Comparison of ENCODE assay signal across 21 mouse cellular contexts in the genomic region with DNA sequence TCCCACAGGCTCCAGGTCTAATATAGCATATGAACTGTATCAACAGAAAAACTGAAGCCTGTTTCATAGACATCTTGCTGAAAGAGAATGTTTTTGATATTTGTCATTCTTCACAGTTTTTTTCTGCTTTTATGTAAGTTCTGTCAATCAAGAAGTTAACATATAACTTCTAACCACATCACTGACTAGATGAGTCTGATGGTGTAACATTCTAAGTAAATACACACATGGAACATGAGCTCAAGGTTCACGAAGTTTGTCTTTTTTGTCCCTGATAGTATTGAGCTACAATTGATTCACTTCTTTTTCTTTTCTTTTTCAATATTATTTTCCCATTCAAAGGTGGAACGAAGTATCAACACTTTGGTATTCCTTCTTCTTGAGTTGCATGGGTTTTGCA. TPM values are rescaled to one million over a fixed set of nuclear protein-coding genes. Genes with fewer than 3 reads are reported as not detected.
"Had no signal": no experiment of that assay in that cellular context is flagged by ENCODE, and none has a peak within 500 bp of the region (broad histone marks: within the 10 kb centered on the region; RNA-seq: fewer than 3 reads in every experiment).

A gene (minus strand): TSS at position 105 of the 400 bp plus-strand sequence.

- H3K36me3 ChIP-seq: lung, embryonic 15.5 days; midbrain, embryonic 13.5 days; midbrain, embryonic 15.5 days; neural tube, embryonic 12.5 days; stomach, embryonic 15.5 days had no signal

- H3K4me2 ChIP-seq: lung, embryonic 15.5 days; midbrain, embryonic 11.5 days; midbrain, embryonic 13.5 days; midbrain, embryonic 15.5 days; neural tube, embryonic 12.5 days; stomach, embryonic 15.5 days had no signal

- DNase-seq: lung, adult 2 months; lung, postnatal 14 days; lung, postnatal 36 days; right cerebral cortex, postnatal 14 days; thymus, adult 2 months; thymus, postnatal 25 days; thymus, postnatal 4 days had no signal

- H3K27me3 ChIP-seq: lung, embryonic 15.5 days; megakaryocyte, embryonic 14.5 days; midbrain, embryonic 13.5 days; midbrain, embryonic 15.5 days; neural tube, embryonic 12.5 days; stomach, embryonic 15.5 days had no signal

- H3K4me1 ChIP-seq: lung, embryonic 15.5 days; megakaryocyte, embryonic 14.5 days; midbrain, embryonic 13.5 days; midbrain, embryonic 15.5 days; neural tube, embryonic 12.5 days; stomach, embryonic 15.5 days had no signal

- H3K27ac ChIP-seq: lung, embryonic 15.5 days; macrophage; midbrain, embryonic 13.5 days; midbrain, embryonic 15.5 days; neural tube, embryonic 12.5 days; stomach, embryonic 15.5 days; stomach, postnatal 0 days had no signal

- H3K4me3 ChIP-seq: lung, embryonic 15.5 days; megakaryocyte, embryonic 14.5 days; midbrain, embryonic 13.5 days; midbrain, embryonic 15.5 days; neural tube, embryonic 12.5 days; stomach, embryonic 15.5 days had no signal

- H3K9me3 ChIP-seq: lung, embryonic 15.5 days; midbrain, embryonic 13.5 days; midbrain, embryonic 15.5 days; neural tube, embryonic 12.5 days; stomach, embryonic 15.5 days had no signal

- H3K9ac ChIP-seq: lung, embryonic 15.5 days; midbrain, embryonic 13.5 days; midbrain, embryonic 15.5 days; neural tube, embryonic 12.5 days; stomach, embryonic 15.5 days had no signal

- ATAC-seq: lung, postnatal 0 days; midbrain, embryonic 13.5 days; midbrain, embryonic 15.5 days had no signal

RNA-seq across cellular contexts. Expression of the gene that starts here (rescaled TPM):
- polyA plus RNA-seq: lung, embryonic 15.5 days; lung, postnatal 0 days; macrophage; midbrain, embryonic 11.5 days; midbrain, embryonic 13.5 days; midbrain, embryonic 15.5 days; midbrain, postnatal 0 days; neural tube, embryonic 12.5 days; neural tube, embryonic 14.5 days; spleen, adult 2 months; stomach, postnatal 0 days; testis, adult 2 months; thymus, adult 2 months had no signal
